Mouse (Mus musculus): ENCODE results near the gene Hspa1b.
"Not testable (repeated sequence)": the region's sequence is repeated elsewhere in the genome, so short reads cannot be mapped to it uniquely, and the experiment has no call there.

The Hspa1b gene

GRCm38 (mm10) chr17:34959130-34959778 lies at the start of gene Hspa1b:
Hspa1b (minus strand) TSS chr17:34959238.
- peak; percentile 80 for DNase-seq

GRCm38 (mm10) chr17:35007387-35007991 lies 48.5 kb upstream of the Hspa1b start:
- DNase-seq = no peak

GRCm38 (mm10) chr17:35005902-35006301 lies 46.9 kb upstream of the Hspa1b start:
- DNase-seq = not testable (repeated sequence)

- no peak for DNase-seq
These were observed 46.1 kb upstream of the Hspa1b start for GRCm38 (mm10) chr17:35005158-35005557.

GRCm38 (mm10) chr17:35004075-35004717 lies 45.2 kb upstream of the Hspa1b start:
- DNase-seq = no peak

- no peak for DNase-seq
These were observed 44.2 kb upstream of the Hspa1b start for GRCm38 (mm10) chr17:35003022-35003838.

GRCm38 (mm10) chr17:35002153-35002865 lies 43.3 kb upstream of the Hspa1b start:
- no peak for DNase-seq

GRCm38 (mm10) chr17:35001452-35002152 lies 42.6 kb upstream of the Hspa1b start:
- no peak for DNase-seq

GRCm38 (mm10) chr17:35000717-35001451 lies 41.8 kb upstream of the Hspa1b start, which contains the start of gene Vars:
Vars (plus strand) TSS chr17:35000987.
- DNase-seq = peak; percentile 95

GRCm38 (mm10) chr17:34999871-35000716 lies 41.1 kb upstream of the Hspa1b start:
- peak; percentile 49 for DNase-seq

GRCm38 (mm10) chr17:34998526-34999430 lies 39.7 kb upstream of the Hspa1b start:
- DNase-seq = no peak

GRCm38 (mm10) chr17:34997142-34997483 lies 38.1 kb upstream of the Hspa1b start:
- no peak for DNase-seq

- no peak for DNase-seq
These were observed 37.5 kb upstream of the Hspa1b start for GRCm38 (mm10) chr17:34996411-34997141.

- not testable (repeated sequence) for DNase-seq
These were observed 36.9 kb upstream of the Hspa1b start for GRCm38 (mm10) chr17:34995927-34996326.

- not testable (repeated sequence) for DNase-seq
These were observed 36.2 kb upstream of the Hspa1b start for GRCm38 (mm10) chr17:34995192-34995591.

- no peak for DNase-seq
These were observed 35.7 kb upstream of the Hspa1b start for GRCm38 (mm10) chr17:34994751-34995150.

- peak; percentile 48 for DNase-seq
These were observed 25.2 kb upstream of the Hspa1b start for GRCm38 (mm10) chr17:34984218-34984617.

- DNase-seq = no peak
These were observed 23.3 kb upstream of the Hspa1b start for GRCm38 (mm10) chr17:34982328-34982727.
